Mouse (Mus musculus): ENCODE data around the gene Sh3d19.
A peak's percentile ranks its signal among the peaks of the same experiment; 100 is the strongest.

Gene Sh3d19

GRCm38 (mm10) chr3:85970742-85971598 lies at the start of gene Sh3d19:
Gene Sh3d19 (plus strand): TSS chr3:85971109.
- peak; percentile 59 for DNase-seq

- DNase-seq: no peak
Observed at GRCm38 (mm10) chr3:85922331-85922730, 48.6 kb upstream of the Sh3d19 start.

GRCm38 (mm10) chr3:85923343-85923742 lies 47.6 kb upstream of the Sh3d19 start:
- DNase-seq: no peak

GRCm38 (mm10) chr3:85923954-85924945 lies 46.7 kb upstream of the Sh3d19 start:
- peak; percentile 69 for DNase-seq

- DNase-seq: no peak
Observed at GRCm38 (mm10) chr3:85927296-85927695, 43.6 kb upstream of the Sh3d19 start.

- no peak for DNase-seq
Observed at GRCm38 (mm10) chr3:85928140-85928611, 42.7 kb upstream of the Sh3d19 start.

GRCm38 (mm10) chr3:85929711-85930110 lies 41.2 kb upstream of the Sh3d19 start:
- no peak for DNase-seq

- DNase-seq: no peak
Observed at GRCm38 (mm10) chr3:85930671-85931255, 40.1 kb upstream of the Sh3d19 start.

GRCm38 (mm10) chr3:85931859-85932258 lies 39.0 kb upstream of the Sh3d19 start:
- no peak for DNase-seq

GRCm38 (mm10) chr3:85933586-85933985 lies 37.3 kb upstream of the Sh3d19 start:
- no peak for DNase-seq

- DNase-seq: no peak
Observed at GRCm38 (mm10) chr3:85950914-85951313, 20.0 kb upstream of the Sh3d19 start.

GRCm38 (mm10) chr3:85952696-85953283 lies 18.1 kb upstream of the Sh3d19 start:
- DNase-seq: no peak

GRCm38 (mm10) chr3:85955269-85955668 lies 15.6 kb upstream of the Sh3d19 start:
- DNase-seq: no peak

- no peak for DNase-seq
Observed at GRCm38 (mm10) chr3:85955704-85956103, 15.2 kb upstream of the Sh3d19 start.

GRCm38 (mm10) chr3:85959669-85960068 lies 11.2 kb upstream of the Sh3d19 start:
- DNase-seq: no peak

- DNase-seq: no peak
Observed at GRCm38 (mm10) chr3:85961134-85961533, 9.8 kb upstream of the Sh3d19 start.

GRCm38 (mm10) chr3:85965479-85965878 lies 5.4 kb upstream of the Sh3d19 start:
- no peak for DNase-seq

- no peak for DNase-seq
Observed at GRCm38 (mm10) chr3:85969040-85969439, 1.9 kb upstream of the Sh3d19 start.

- DNase-seq: peak; percentile 10
Observed at GRCm38 (mm10) chr3:85971599-85971975, 678 bp downstream of the Sh3d19 start.

GRCm38 (mm10) chr3:85973376-85974140 lies 2.6 kb downstream of the Sh3d19 start:
- DNase-seq: no peak

- DNase-seq: no peak
Observed at GRCm38 (mm10) chr3:85974451-85974850, 3.5 kb downstream of the Sh3d19 start.

- DNase-seq: no peak
Observed at GRCm38 (mm10) chr3:85980036-85980435, 9.1 kb downstream of the Sh3d19 start.

All from cerebellum, adult 11 months (tissue).